Mouse (Mus musculus) forebrain, embryonic 10.5 days (tissue): Measurements from ENCODE around the gene Por. TPM values are rescaled to one million over a fixed set of nuclear protein-coding genes. Genes with fewer than 3 reads are reported as not detected.
A peak's percentile ranks its signal among the peaks of the same experiment; 100 is the strongest.

Source experiments
- DNase-seq: peaks from one replicate; pipeline ENCODE4 v3.0.0-alpha.2; 2017; ENCODE audit warnings: low spot score; ENCODE audit errors: extremely low spot score
- H3K27ac ChIP-seq: fragments of 300-500 bp; sonication (generic); 2 replicates; pipeline ENCODE4 v1.5.1; 2016; ENCODE audit warnings: mild to moderate bottlenecking
- H3K27me3 ChIP-seq: fragments of 300-500 bp; sonication (generic); 2 replicates; pipeline ENCODE4 v1.6.1; 2016; ENCODE audit warnings: mild to moderate bottlenecking; ENCODE audit not compliant: poor library complexity, severe bottlenecking
- H3K36me3 ChIP-seq: fragments of 300-500 bp; sonication (generic); replicated peaks from 2 replicates; pipeline ENCODE4 v1.6.1; 2016; ENCODE audit warnings: mild to moderate bottlenecking, moderate library complexity
- H3K4me1 ChIP-seq: fragments of 300-500 bp; sonication (generic); 2 replicates; pipeline ENCODE4 v1.6.1; 2016
- H3K4me3 ChIP-seq: fragments of 300-500 bp; sonication (generic); 2 replicates; pipeline ENCODE4 v1.5.1; 2016; ENCODE audit warnings: mild to moderate bottlenecking, moderate library complexity
- H3K9me3 ChIP-seq: fragments of 300-500 bp; sonication (generic); 2 replicates; pipeline ENCODE4 v1.6.1; 2016; ENCODE audit warnings: mild to moderate bottlenecking, moderate library complexity
- WGBS: fragments of 180-500 bp; shearing (Covaris S2); methylation state at CpG from one replicate; pipeline ENCODE4 v1.1.7; 2016; 5-methylcytosine and 5-hydroxymethylcytosine counted together
- polyA plus RNA-seq: library from polyadenylated mRNA; unstranded; fragments of >200 nt; fragmentation: Nextera tagmentation; extraction: Ambion mirVana; gene quantifications from 2 replicates; pipeline ENCODE4 v1.2.1, GENCODE M21; 2016

The Por gene
- polyA plus RNA-seq, 1 experiment from 2014 or later: 118 TPM

GRCm38 (mm10) chr5:135724536-135725322 lies 54.9 kb downstream of the Por start:
- peak; percentile 53 for DNase-seq
- H3K4me1 ChIP-seq: peaks cover 54% of the 10 kb centered on the region
- H3K27ac ChIP-seq: peak overlapping the region; percentile 95
- WGBS: 2% methylated on average over 9 of the region's 9 CpGs
- no peaks in the 10 kb centered on the region for H3K9me3 ChIP-seq
- H3K36me3 ChIP-seq: peaks cover 33% of the 10 kb centered on the region
- H3K4me3 ChIP-seq: peak overlapping the region; percentile 50
- no peaks in the 10 kb centered on the region for H3K27me3 ChIP-seq

- DNase-seq: peak; percentile 78
- 6% methylated on average over 8 of the region's 8 CpGs for WGBS
- H3K9me3 ChIP-seq: no peaks in the 10 kb centered on the region
- peak overlapping the region; percentile 50 for H3K4me3 ChIP-seq
- peak overlapping the region; percentile 95 for H3K27ac ChIP-seq
- H3K27me3 ChIP-seq: no peaks in the 10 kb centered on the region
- peaks cover 54% of the 10 kb centered on the region for H3K4me1 ChIP-seq
- peaks cover 37% of the 10 kb centered on the region for H3K36me3 ChIP-seq
Observed at GRCm38 (mm10) chr5:135725391-135725841, 55.6 kb downstream of the Por start.

- H3K4me3 ChIP-seq: peak overlapping the region; percentile 50
- H3K27me3 ChIP-seq: no peaks in the 10 kb centered on the region
- H3K9me3 ChIP-seq: no peaks in the 10 kb centered on the region
- no peak for DNase-seq
- peaks cover 54% of the 10 kb centered on the region for H3K4me1 ChIP-seq
- H3K36me3 ChIP-seq: peaks cover 41% of the 10 kb centered on the region
- WGBS: 35% methylated on average over 6 of the region's 6 CpGs
- H3K27ac ChIP-seq: peak overlapping the region; percentile 95
Observed at GRCm38 (mm10) chr5:135725991-135726390, 56.2 kb downstream of the Por start.

- peaks cover 54% of the 10 kb centered on the region for H3K4me1 ChIP-seq
- peaks cover 47% of the 10 kb centered on the region for H3K36me3 ChIP-seq
Observed at GRCm38 (mm10) chr5:135726641-135727346, 57.0 kb downstream of the Por start.

GRCm38 (mm10) chr5:135727871-135728270 lies 58.0 kb downstream of the Por start:
- Histone ChIP-seq H3K27ac (no peak overlapping the region), H3K4me3 (no peak overlapping the region), H3K9me3 (no peaks in the 10 kb centered on the region), H3K36me3 (peaks cover 58% of the 10 kb centered on the region), H3K27me3 (no peaks in the 10 kb centered on the region), H3K4me1 (peaks cover 52% of the 10 kb centered on the region)
- WGBS: 91% methylated on average over 9 of the region's 9 CpGs
- no peak for DNase-seq

More at GRCm38 (mm10) chr5:135726641-135727346, 57.0 kb downstream of the Por start:
- Histone ChIP-seq H3K4me3 (peak overlapping the region; percentile 50), H3K9me3 (no peaks in the 10 kb centered on the region), H3K27ac (peak overlapping the region; percentile 95), H3K27me3 (no peaks in the 10 kb centered on the region)
- 81% methylated on average over 2 of the region's 2 CpGs for WGBS
- DNase-seq: no peak

GRCm38 (mm10) chr5:135728361-135728760 lies 58.5 kb downstream of the Por start:
- peaks cover 63% of the 10 kb centered on the region for H3K36me3 ChIP-seq
- 91% methylated on average over 13 of the region's 13 CpGs for WGBS

GRCm38 (mm10) chr5:135729351-135729750 lies 59.5 kb downstream of the Por start:
- no peaks in the 10 kb centered on the region for H3K27me3 ChIP-seq
- no peak for DNase-seq
- H3K4me3 ChIP-seq: no peak overlapping the region
- H3K9me3 ChIP-seq: no peaks in the 10 kb centered on the region
- H3K36me3 ChIP-seq: peaks cover 73% of the 10 kb centered on the region
- 95% methylated on average over 13 of the region's 13 CpGs for WGBS
- H3K27ac ChIP-seq: no peak overlapping the region
- peaks cover 37% of the 10 kb centered on the region for H3K4me1 ChIP-seq

More at GRCm38 (mm10) chr5:135728361-135728760, 58.5 kb downstream of the Por start:
- 0 out of 2 replicates have a peak overlapping the region, but pooled peaks have one; percentile 40 for H3K27ac ChIP-seq
- no peak for DNase-seq
- H3K27me3 ChIP-seq: no peaks in the 10 kb centered on the region
- H3K9me3 ChIP-seq: no peaks in the 10 kb centered on the region
- no peak overlapping the region for H3K4me3 ChIP-seq
- peaks cover 47% of the 10 kb centered on the region for H3K4me1 ChIP-seq

- peaks cover 82% of the 10 kb centered on the region for H3K36me3 ChIP-seq
- no peaks in the 10 kb centered on the region for H3K9me3 ChIP-seq
- WGBS: 93% methylated on average over 10 of the region's 10 CpGs
- H3K4me1 ChIP-seq: peaks cover 28% of the 10 kb centered on the region
- DNase-seq: no peak
- no peak overlapping the region for H3K27ac ChIP-seq
- H3K27me3 ChIP-seq: no peaks in the 10 kb centered on the region
- H3K4me3 ChIP-seq: no peak overlapping the region
Observed at GRCm38 (mm10) chr5:135730278-135730677, 60.4 kb downstream of the Por start.

- no peak for DNase-seq
- H3K4me3 ChIP-seq: no peak overlapping the region
- no peak overlapping the region for H3K27ac ChIP-seq
- 96% methylated on average over 10 of the region's 10 CpGs for WGBS
- no peaks in the 10 kb centered on the region for H3K9me3 ChIP-seq
- H3K4me1 ChIP-seq: peaks cover 22% of the 10 kb centered on the region
- peaks cover 89% of the 10 kb centered on the region for H3K36me3 ChIP-seq
- no peaks in the 10 kb centered on the region for H3K27me3 ChIP-seq
Observed at GRCm38 (mm10) chr5:135730916-135731315, 61.1 kb downstream of the Por start.

GRCm38 (mm10) chr5:135731322-135731721 lies 61.5 kb downstream of the Por start:
- Histone ChIP-seq H3K9me3 (no peaks in the 10 kb centered on the region), H3K36me3 (peaks cover 93% of the 10 kb centered on the region), H3K27me3 (no peaks in the 10 kb centered on the region), H3K27ac (no peak overlapping the region), H3K4me3 (no peak overlapping the region), H3K4me1 (peaks cover 18% of the 10 kb centered on the region)
- no peak for DNase-seq
- 98% methylated on average over 16 of the region's 16 CpGs for WGBS

GRCm38 (mm10) chr5:135733071-135733470 lies 63.2 kb downstream of the Por start:
- H3K36me3 ChIP-seq: peaks cover 100% of the 10 kb centered on the region
- no peak for DNase-seq

GRCm38 (mm10) chr5:135734057-135734680 lies 64.3 kb downstream of the Por start:
- Histone ChIP-seq H3K36me3 (peaks cover 89% of the 10 kb centered on the region), H3K4me3 (no peak overlapping the region), H3K27me3 (no peaks in the 10 kb centered on the region), H3K9me3 (no peaks in the 10 kb centered on the region), H3K4me1 (no peaks in the 10 kb centered on the region), H3K27ac (no peak overlapping the region)
- WGBS: 95% methylated on average over 42 of the region's 42 CpGs
- no peak for DNase-seq

More at GRCm38 (mm10) chr5:135733071-135733470, 63.2 kb downstream of the Por start:
- no peaks in the 10 kb centered on the region for H3K9me3 ChIP-seq
- no peak overlapping the region for H3K4me3 ChIP-seq
- 0 out of 2 replicates have a peak, but pooled peaks cover under 1% of the 10 kb centered on the region for H3K4me1 ChIP-seq
- 94% methylated on average over 4 of the region's 4 CpGs for WGBS
- no peaks in the 10 kb centered on the region for H3K27me3 ChIP-seq
- no peak overlapping the region for H3K27ac ChIP-seq
